Mouse (Mus musculus) cerebellum, adult 9-11 months (tissue): ENCODE measurements at regions not wholly inside any gene's neighbourhood (a gene's known extent, or its start where the extent isn't known, plus 50 kb on each side); places are given as distances from the start of the nearest gene placed in this dataset.

Experiments
- DNase-seq: peaks from one replicate; pipeline ENCODE4 v3.0.0; 2022

DNA sequence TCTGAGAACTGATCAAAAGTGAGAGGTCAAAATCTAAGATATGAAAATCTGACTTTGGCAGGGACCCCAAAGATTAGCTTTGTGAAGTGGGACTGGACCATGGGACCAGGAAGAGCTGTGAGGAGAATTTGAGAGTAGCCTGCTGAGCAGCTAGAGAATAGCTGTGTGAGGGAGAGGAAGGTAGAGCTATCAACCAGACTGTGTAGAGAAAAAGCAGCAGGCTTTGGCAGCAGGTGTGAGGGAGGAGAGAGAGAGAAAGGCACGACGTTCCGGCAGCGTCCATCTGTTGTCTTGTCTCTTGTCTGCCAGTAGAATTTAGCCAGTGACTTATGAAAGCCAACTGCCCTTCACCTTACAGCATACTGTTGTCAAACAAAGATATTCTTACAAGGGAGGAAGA lies 412.1 kb downstream of the Slitrk2 start:
- peak; percentile 92 for DNase-seq

DNA sequence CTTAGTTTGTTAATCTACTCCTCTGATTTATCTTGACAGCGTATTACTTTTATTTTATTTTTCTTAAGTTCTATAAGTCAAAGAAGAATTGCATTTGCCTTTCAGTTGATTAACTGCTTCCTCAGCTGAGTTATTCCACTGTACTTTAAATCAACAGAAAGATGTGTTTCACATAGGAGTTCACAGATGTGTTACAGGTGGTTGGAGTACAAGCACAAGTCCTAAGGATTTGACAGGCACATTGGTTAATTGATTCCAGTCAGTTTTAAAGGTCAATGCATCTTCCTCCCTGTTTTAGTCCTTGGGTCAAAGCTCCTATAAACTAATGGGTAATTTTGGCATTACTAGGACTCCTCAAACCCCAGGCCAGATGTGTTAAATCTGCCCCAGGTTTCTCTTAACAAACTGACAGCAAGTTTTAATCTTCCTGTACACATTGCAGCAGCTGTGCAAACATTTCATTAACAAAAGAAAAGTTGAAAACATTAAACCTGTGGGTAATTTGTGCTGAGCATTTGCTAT lies 413.5 kb downstream of the Slitrk2 start:
- no peak for DNase-seq

DNA sequence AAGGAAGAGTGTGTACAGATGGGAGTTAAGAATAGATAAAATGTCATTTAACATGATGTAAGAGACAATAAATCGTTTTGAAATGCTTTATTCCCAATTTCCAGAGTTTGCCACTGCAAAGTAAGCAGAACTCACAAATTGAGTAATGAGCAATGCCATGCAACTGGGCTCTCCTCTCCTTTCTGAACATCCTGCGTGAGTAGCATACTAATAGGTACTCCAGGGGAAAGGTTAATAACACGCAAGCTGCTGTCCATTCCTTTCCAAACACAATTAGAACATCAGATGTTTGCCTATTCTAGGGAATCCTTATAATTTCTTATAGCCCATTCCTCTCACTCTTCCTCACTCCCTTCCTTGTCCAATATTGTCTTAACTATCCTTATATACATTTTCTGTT lies 443.3 kb downstream of the Slitrk2 start:
- DNase-seq = no peak
